Mouse (Mus musculus) embryonic facial prominence, embryonic 13.5 days (tissue): Measurements from ENCODE around the gene Gm9376. TPM values are rescaled to one million over a fixed set of nuclear protein-coding genes. Genes with fewer than 3 reads are reported as not detected.

ENCODE experiments used
- ATAC-seq: fragments of 200-750 bp; cut with Nextera tagmentation; 2 replicates; pipeline ENCODE4 v1.8.0; 2017; ENCODE audit warnings: low read depth; ENCODE audit not compliant: insufficient number of reproducible peaks, insufficient read depth, low FRiP score, low TSS enrichment
- H3K27ac ChIP-seq: fragments of 300-500 bp; sonication (generic); 2 replicates; pipeline ENCODE4 v1.5.1; 2015; ENCODE audit warnings: moderate library complexity, mild to moderate bottlenecking, inconsistent platforms
- H3K27me3 ChIP-seq: fragments of 300-500 bp; sonication (generic); 2 replicates; pipeline ENCODE4 v1.6.1; 2015; ENCODE audit warnings: mild to moderate bottlenecking, inconsistent platforms
- H3K36me3 ChIP-seq: fragments of 300-500 bp; sonication (generic); 2 replicates; pipeline ENCODE4 v1.6.1; 2015; ENCODE audit warnings: mild to moderate bottlenecking, inconsistent platforms
- H3K4me1 ChIP-seq: fragments of 300-500 bp; sonication (generic); 2 replicates; pipeline ENCODE4 v1.6.1; 2015; ENCODE audit warnings: inconsistent platforms
- H3K4me2 ChIP-seq: fragments of 300-500 bp; sonication (generic); 2 replicates; pipeline ENCODE4 v1.6.1; 2015; ENCODE audit warnings: moderate library complexity, mild to moderate bottlenecking, inconsistent platforms
- H3K4me3 ChIP-seq: fragments of 300-500 bp; sonication (generic); 2 replicates; pipeline ENCODE4 v1.5.1; 2015; ENCODE audit warnings: mild to moderate bottlenecking, inconsistent platforms
- H3K9ac ChIP-seq: fragments of 300-500 bp; sonication (generic); 2 replicates; pipeline ENCODE4 v1.6.1; 2015; ENCODE audit warnings: mild to moderate bottlenecking, inconsistent platforms
- H3K9me3 ChIP-seq: fragments of 300-500 bp; sonication (generic); 2 replicates; pipeline ENCODE4 v1.6.1; 2016; ENCODE audit warnings: inconsistent platforms
- WGBS: fragments of 180-500 bp; shearing (Covaris S2); methylation state at CpG from one replicate; pipeline ENCODE4 v1.1.7; 2015; ENCODE audit warnings: mixed read lengths; 5-methylcytosine and 5-hydroxymethylcytosine counted together
- polyA plus RNA-seq: library from polyadenylated mRNA; unstranded; fragments of >200 nt; fragmentation: Nextera tagmentation; extraction: Ambion mirVana; gene quantifications from 2 replicates; pipeline ENCODE4 v1.2.1, GENCODE M21; 2015

Gene Gm9376
- polyA plus RNA-seq, 1 experiment from 2014 or later: not detected

- no peaks in the 10 kb centered on the region for H3K4me1 ChIP-seq
Measured at GRCm38 (mm10) chr14:118286096-118286495, 19.3 kb downstream of the Gm9376 start.

GRCm38 (mm10) chr14:118289133-118289532 lies 22.4 kb downstream of the Gm9376 start:
- Histone ChIP-seq H3K27me3 (no peaks in the 10 kb centered on the region), H3K27ac (no peak overlapping the region), H3K4me2 (no peak overlapping the region), H3K9ac (no peak overlapping the region), H3K4me1 (no peaks in the 10 kb centered on the region), H3K36me3 (no peaks in the 10 kb centered on the region), H3K9me3 (no peaks in the 10 kb centered on the region), H3K4me3 (no peak overlapping the region)
- ATAC-seq: no peak
- 80% methylated on average over 8 of the region's 8 CpGs for WGBS

More at GRCm38 (mm10) chr14:118286096-118286495, 19.3 kb downstream of the Gm9376 start:
- Histone ChIP-seq H3K4me3 (no peak overlapping the region), H3K9me3 (no peaks in the 10 kb centered on the region), H3K4me2 (no peak overlapping the region), H3K27ac (no peak overlapping the region), H3K36me3 (no peaks in the 10 kb centered on the region), H3K27me3 (no peaks in the 10 kb centered on the region), H3K9ac (no peak overlapping the region)
- no peak for ATAC-seq
- WGBS: 86% methylated on average over 2 of the region's 2 CpGs

- no peaks in the 10 kb centered on the region for H3K27me3 ChIP-seq
- no peak overlapping the region for H3K4me2 ChIP-seq
- WGBS: 79% methylated on average over 6 of the region's 6 CpGs
- no peak overlapping the region for H3K27ac ChIP-seq
- H3K9ac ChIP-seq: no peak overlapping the region
- no peak overlapping the region for H3K4me3 ChIP-seq
- H3K9me3 ChIP-seq: no peaks in the 10 kb centered on the region
- H3K4me1 ChIP-seq: no peaks in the 10 kb centered on the region
- no peaks in the 10 kb centered on the region for H3K36me3 ChIP-seq
- no peak for ATAC-seq
Measured at GRCm38 (mm10) chr14:118290009-118290408, 23.2 kb downstream of the Gm9376 start.

GRCm38 (mm10) chr14:118302606-118303005 lies 35.8 kb downstream of the Gm9376 start:
- 84% methylated on average over 14 of the region's 14 CpGs for WGBS

GRCm38 (mm10) chr14:118304560-118304959 lies 37.8 kb downstream of the Gm9376 start:
- Histone ChIP-seq H3K4me3 (no peak overlapping the region), H3K27ac (no peak overlapping the region), H3K9ac (no peak overlapping the region), H3K9me3 (no peaks in the 10 kb centered on the region), H3K36me3 (no peaks in the 10 kb centered on the region), H3K4me2 (no peak overlapping the region), H3K4me1 (peaks cover 17% of the 10 kb centered on the region), H3K27me3 (no peaks in the 10 kb centered on the region)
- ATAC-seq: no peak
- 63% methylated on average over 9 of the region's 9 CpGs for WGBS

More at GRCm38 (mm10) chr14:118302606-118303005, 35.8 kb downstream of the Gm9376 start:
- Histone ChIP-seq H3K27me3 (no peaks in the 10 kb centered on the region), H3K27ac (no peak overlapping the region), H3K9ac (no peak overlapping the region), H3K36me3 (no peaks in the 10 kb centered on the region), H3K4me2 (no peak overlapping the region), H3K9me3 (no peaks in the 10 kb centered on the region), H3K4me3 (no peak overlapping the region), H3K4me1 (peaks cover 17% of the 10 kb centered on the region)
- no peak for ATAC-seq

- ATAC-seq: no peak
- H3K9me3 ChIP-seq: no peaks in the 10 kb centered on the region
- H3K9ac ChIP-seq: no peak overlapping the region
- H3K36me3 ChIP-seq: no peaks in the 10 kb centered on the region
- no peak overlapping the region for H3K4me3 ChIP-seq
- H3K4me1 ChIP-seq: peaks cover 17% of the 10 kb centered on the region
- no peak overlapping the region for H3K27ac ChIP-seq
- H3K4me2 ChIP-seq: no peak overlapping the region; the same call in 1 of the 2 replicates
- WGBS: 46% methylated on average over 9 of the region's 9 CpGs
- no peaks in the 10 kb centered on the region for H3K27me3 ChIP-seq
Measured at GRCm38 (mm10) chr14:118305951-118306350, 39.2 kb downstream of the Gm9376 start.

GRCm38 (mm10) chr14:118307060-118307459 lies 40.3 kb downstream of the Gm9376 start:
- Histone ChIP-seq H3K27me3 (no peaks in the 10 kb centered on the region), H3K9me3 (no peaks in the 10 kb centered on the region), H3K4me2 (no peak overlapping the region), H3K27ac (no peak overlapping the region), H3K9ac (no peak overlapping the region), H3K4me3 (no peak overlapping the region), H3K4me1 (peaks cover 17% of the 10 kb centered on the region), H3K36me3 (no peaks in the 10 kb centered on the region)
- no peak for ATAC-seq
- 65% methylated on average over 8 of the region's 8 CpGs for WGBS

- ATAC-seq: no peak
- WGBS: 92% methylated on average over 8 of the region's 8 CpGs
- H3K4me2 ChIP-seq: no peak overlapping the region
Measured at GRCm38 (mm10) chr14:118311703-118312102, 44.9 kb downstream of the Gm9376 start.

GRCm38 (mm10) chr14:118312664-118313063 lies 45.9 kb downstream of the Gm9376 start:
- 90% methylated on average over 10 of the region's 10 CpGs for WGBS
- no peak for ATAC-seq

More at GRCm38 (mm10) chr14:118311703-118312102, 44.9 kb downstream of the Gm9376 start:
- Histone ChIP-seq H3K27ac (no peak overlapping the region), H3K4me1 (no peaks in the 10 kb centered on the region), H3K36me3 (no peaks in the 10 kb centered on the region), H3K27me3 (no peaks in the 10 kb centered on the region), H3K9ac (no peak overlapping the region), H3K4me3 (no peak overlapping the region), H3K9me3 (no peaks in the 10 kb centered on the region)

GRCm38 (mm10) chr14:118313931-118314330 lies 47.2 kb downstream of the Gm9376 start:
- H3K36me3 ChIP-seq: no peaks in the 10 kb centered on the region
- no peak for ATAC-seq
- no peak overlapping the region for H3K4me2 ChIP-seq
- H3K27ac ChIP-seq: no peak overlapping the region
- H3K4me1 ChIP-seq: no peaks in the 10 kb centered on the region
- 87% methylated on average over 3 of the region's 3 CpGs for WGBS
- H3K4me3 ChIP-seq: no peak overlapping the region
- H3K9ac ChIP-seq: no peak overlapping the region
- H3K9me3 ChIP-seq: no peaks in the 10 kb centered on the region
- peaks cover 7% of the 10 kb centered on the region for H3K27me3 ChIP-seq

More at GRCm38 (mm10) chr14:118312664-118313063, 45.9 kb downstream of the Gm9376 start:
- Histone ChIP-seq H3K4me2 (no peak overlapping the region), H3K4me1 (no peaks in the 10 kb centered on the region), H3K9ac (no peak overlapping the region), H3K27ac (no peak overlapping the region), H3K9me3 (no peaks in the 10 kb centered on the region), H3K27me3 (no peaks in the 10 kb centered on the region), H3K36me3 (no peaks in the 10 kb centered on the region), H3K4me3 (no peak overlapping the region)

GRCm38 (mm10) chr14:118317260-118317659 lies 50.5 kb downstream of the Gm9376 start:
- no peaks in the 10 kb centered on the region for H3K36me3 ChIP-seq
- ATAC-seq: no peak
- no peak overlapping the region for H3K4me3 ChIP-seq
- 76% methylated on average over 9 of the region's 9 CpGs for WGBS
- 0 out of 2 replicates have a peak, but pooled peaks cover 2% of the 10 kb centered on the region for H3K4me1 ChIP-seq
- H3K27me3 ChIP-seq: peaks cover 32% of the 10 kb centered on the region
- H3K9me3 ChIP-seq: no peaks in the 10 kb centered on the region
- no peak overlapping the region for H3K9ac ChIP-seq
- no peak overlapping the region for H3K27ac ChIP-seq
- H3K4me2 ChIP-seq: no peak overlapping the region
